Mouse (Mus musculus): ENCODE measurements around the gene Scn4a. TPM values are rescaled to one million over a fixed set of nuclear protein-coding genes. Genes with fewer than 3 reads are reported as not detected.

The Scn4a gene
- polyA plus RNA-seq, 1 experiment from 2014 or later = not detected

DNA sequence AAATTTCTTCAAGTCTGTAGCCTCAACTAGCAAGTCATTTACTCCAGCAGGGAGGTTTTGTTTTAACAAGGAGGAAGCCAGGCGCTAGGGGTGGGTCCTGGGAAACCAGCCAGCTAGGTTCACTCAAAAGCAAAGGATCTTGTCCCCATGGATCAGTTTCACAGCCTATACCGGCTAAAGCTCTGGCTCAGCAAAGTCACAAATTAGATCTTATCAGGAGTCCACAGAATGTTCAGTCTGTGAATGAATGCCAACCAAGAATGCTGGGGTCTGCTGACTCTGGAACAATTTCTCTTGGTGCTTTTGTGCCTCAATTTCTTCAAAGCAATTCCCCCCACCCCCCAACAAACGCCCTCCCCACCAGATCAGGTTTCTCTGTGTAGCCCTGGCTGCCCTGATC, 36.5 kb upstream of the Scn4a start:
- ATAC-seq (replicated peaks; ENCODE audit: low FRiP score) (no peak), DNase-seq (ENCODE audit: low spot score) (no peak)
- no peaks in the 10 kb centered on the region for H3K27me3 ChIP-seq (ENCODE audit: control insufficient read depth, insufficient read depth, low read length)
- H3K4me3 ChIP-seq (ENCODE audit: low read depth, low read length) = no peak overlapping the region
- H3K9ac ChIP-seq (ENCODE audit: low read length) = no peak overlapping the region
- 45% methylated on average over 3 of the region's 3 CpGs for WGBS
- no peaks in the 10 kb centered on the region for H3K9me3 ChIP-seq (ENCODE audit: control insufficient read depth, low read length)
- no peaks in the 10 kb centered on the region for H3K36me3 ChIP-seq (ENCODE audit: control insufficient read depth, insufficient read depth, low read length)
- H3K4me1 ChIP-seq (replicated peaks; ENCODE audit: control insufficient read depth, insufficient read depth, low read length) = no peaks in the 10 kb centered on the region
- no peak overlapping the region for H3K27ac ChIP-seq (ENCODE audit: low read depth, low read length)
- no peak overlapping the region for H3K4me2 ChIP-seq (ENCODE audit: low read depth, low read length, severe bottlenecking)

DNA sequence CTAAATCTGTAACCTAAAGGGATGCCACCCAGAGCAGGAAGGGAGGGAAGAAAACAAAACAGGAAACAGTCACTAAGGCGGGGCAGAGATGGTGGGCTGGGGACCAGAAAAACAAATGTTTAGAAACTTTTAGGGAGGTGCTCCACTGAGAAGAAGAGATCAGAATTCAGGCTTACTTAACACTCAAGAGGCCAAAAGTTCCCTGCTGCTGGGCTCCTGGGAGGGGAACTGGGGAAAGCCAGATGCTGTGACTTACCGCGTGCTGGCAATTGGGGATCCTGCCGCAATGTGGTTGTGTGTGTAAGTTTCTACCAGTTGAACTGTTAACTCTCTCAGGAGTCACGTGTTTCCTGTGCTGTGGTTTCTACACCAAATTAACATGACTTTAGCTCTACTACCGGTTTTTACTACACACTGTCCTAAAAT, 34.7 kb upstream of the Scn4a start, which contains the start of gene Icam2:
Icam2 (minus strand) TSS at position 285 of the 426 bp plus-strand sequence.
- DNase-seq (ENCODE audit: low spot score) (no peak), ATAC-seq (replicated peaks; ENCODE audit: low FRiP score) (no peak)
- no peak within 1 kb of the TSS for H3K9ac ChIP-seq (ENCODE audit: low read length)
- no peak within 1 kb of the TSS for H3K27ac ChIP-seq (ENCODE audit: low read depth, low read length)
- no peaks in the 10 kb centered on the region for H3K36me3 ChIP-seq (ENCODE audit: control insufficient read depth, insufficient read depth, low read length)
- H3K9me3 ChIP-seq (ENCODE audit: control insufficient read depth, low read length) = no peaks in the 10 kb centered on the region
- no peaks in the 10 kb centered on the region for H3K4me1 ChIP-seq (replicated peaks; ENCODE audit: control insufficient read depth, insufficient read depth, low read length)
- H3K4me2 ChIP-seq (ENCODE audit: low read depth, low read length, severe bottlenecking) = no peak within 1 kb of the TSS
- H3K4me3 ChIP-seq (ENCODE audit: low read depth, low read length) = no peak within 1 kb of the TSS
- WGBS = 87% methylated on average over 6 of the region's 6 CpGs
- H3K27me3 ChIP-seq (ENCODE audit: control insufficient read depth, insufficient read depth, low read length) = no peaks in the 10 kb centered on the region

DNA sequence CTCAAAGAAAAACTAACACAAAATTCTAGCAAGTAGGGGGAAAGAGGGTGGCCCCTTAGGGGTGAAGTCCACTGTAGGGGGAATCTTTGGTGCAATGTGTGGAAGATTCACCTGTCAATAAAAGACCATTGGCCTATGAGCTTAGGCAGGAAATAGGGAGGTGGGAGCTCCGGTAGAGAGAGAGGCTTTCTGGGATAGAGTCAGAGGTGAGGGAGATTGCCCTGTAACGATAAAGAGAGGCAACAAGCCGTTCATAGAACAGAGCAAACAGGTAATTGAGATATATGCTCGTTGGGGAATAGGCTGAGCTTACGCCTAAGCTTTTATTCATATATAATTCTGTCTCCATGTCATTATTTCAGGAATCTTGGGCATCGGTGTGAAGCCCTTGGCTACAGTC, 33.9 kb upstream of the Scn4a start:
- ATAC-seq (replicated peaks; ENCODE audit: low FRiP score) (no peak), DNase-seq (ENCODE audit: low spot score) (no peak)
- no peak overlapping the region for H3K4me3 ChIP-seq (ENCODE audit: low read depth, low read length)
- no peak overlapping the region for H3K9ac ChIP-seq (ENCODE audit: low read length)
- H3K9me3 ChIP-seq (ENCODE audit: control insufficient read depth, low read length) = no peaks in the 10 kb centered on the region
- 88% methylated on average over 6 of the region's 6 CpGs for WGBS
- H3K27ac ChIP-seq (ENCODE audit: low read depth, low read length) = no peak overlapping the region
- no peaks in the 10 kb centered on the region for H3K4me1 ChIP-seq (replicated peaks; ENCODE audit: control insufficient read depth, insufficient read depth, low read length)
- no peaks in the 10 kb centered on the region for H3K27me3 ChIP-seq (ENCODE audit: control insufficient read depth, insufficient read depth, low read length)
- no peaks in the 10 kb centered on the region for H3K36me3 ChIP-seq (ENCODE audit: control insufficient read depth, insufficient read depth, low read length)
- no peak overlapping the region for H3K4me2 ChIP-seq (ENCODE audit: low read depth, low read length, severe bottlenecking)

DNA sequence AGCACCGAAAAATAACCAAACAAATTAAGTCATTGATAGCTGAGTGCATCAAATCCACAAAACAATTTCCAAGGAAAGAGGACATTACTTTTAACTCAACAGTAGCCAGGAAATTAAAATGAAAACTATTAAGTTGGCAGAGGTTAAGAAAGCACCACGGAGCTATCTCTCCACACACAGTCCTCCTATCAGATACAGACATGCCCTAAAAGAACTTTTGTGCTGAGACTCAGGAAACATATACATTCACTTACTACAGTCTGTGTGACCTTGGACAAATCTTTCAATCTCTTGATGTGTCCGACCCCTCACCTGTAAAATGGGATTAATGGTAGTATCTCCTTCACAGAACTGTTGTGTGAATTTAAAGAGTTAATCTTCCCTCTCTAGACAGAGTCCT, 33.3 kb upstream of the Scn4a start:
- Histone ChIP-seq H3K9ac (ENCODE audit: low read length) (no peak overlapping the region), H3K36me3 (ENCODE audit: control insufficient read depth, insufficient read depth, low read length) (no peaks in the 10 kb centered on the region), H3K4me2 (ENCODE audit: low read depth, low read length, severe bottlenecking) (no peak overlapping the region), H3K9me3 (ENCODE audit: control insufficient read depth, low read length) (no peaks in the 10 kb centered on the region), H3K27me3 (ENCODE audit: control insufficient read depth, insufficient read depth, low read length) (no peaks in the 10 kb centered on the region), H3K4me1 (replicated peaks; ENCODE audit: control insufficient read depth, insufficient read depth, low read length) (no peaks in the 10 kb centered on the region), H3K27ac (ENCODE audit: low read depth, low read length) (no peak overlapping the region), H3K4me3 (ENCODE audit: low read depth, low read length) (no peak overlapping the region)
- ATAC-seq (replicated peaks; ENCODE audit: low FRiP score) (no peak), DNase-seq (ENCODE audit: low spot score) (no peak)
- 91% methylated on average over 3 of the region's 3 CpGs for WGBS

DNA sequence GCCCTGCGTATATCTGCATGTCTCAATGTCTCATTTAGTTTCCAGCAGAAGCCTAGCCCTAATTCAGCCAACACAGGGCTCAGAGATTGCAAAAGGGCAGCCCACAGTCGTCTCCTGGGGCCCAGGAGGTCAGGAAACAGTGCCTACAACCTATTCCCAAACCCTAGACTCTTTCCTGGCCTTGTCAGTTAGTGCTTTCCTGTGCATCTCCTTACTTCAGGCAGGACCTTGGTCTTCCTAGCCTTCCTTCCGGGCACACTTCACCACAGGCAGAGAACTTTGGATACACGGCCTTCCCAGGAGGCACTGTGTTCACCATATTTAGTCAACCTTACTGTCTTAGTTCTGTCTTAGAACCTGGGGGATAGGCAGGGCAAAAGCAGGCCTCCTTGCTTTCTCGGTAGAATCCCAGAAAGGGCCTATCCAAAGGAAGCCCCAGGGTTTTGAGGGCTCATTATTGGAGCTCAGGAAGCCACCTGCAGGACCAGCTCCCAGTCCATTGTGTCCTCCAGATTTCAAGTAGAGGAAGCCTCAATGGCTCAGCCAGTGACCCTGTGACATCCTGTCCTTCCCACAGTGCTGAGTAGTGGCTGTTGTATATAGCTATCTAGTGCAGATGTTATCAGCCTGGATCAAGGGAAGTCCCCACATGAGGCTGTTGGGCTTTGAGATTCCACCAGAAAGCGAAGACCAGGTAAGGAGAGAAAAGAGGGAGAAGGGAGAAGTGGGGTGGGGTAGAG, 30.1 kb upstream of the Scn4a start:
- ATAC-seq (replicated peaks; ENCODE audit: low FRiP score) (no peak), DNase-seq (ENCODE audit: low spot score) (no peak)
- no peak overlapping the region for H3K4me2 ChIP-seq (ENCODE audit: low read depth, low read length, severe bottlenecking)
- H3K27me3 ChIP-seq (ENCODE audit: control insufficient read depth, insufficient read depth, low read length) = no peaks in the 10 kb centered on the region
- 80% methylated on average over 6 of the region's 6 CpGs for WGBS
- no peak overlapping the region for H3K27ac ChIP-seq (ENCODE audit: low read depth, low read length)
- no peaks in the 10 kb centered on the region for H3K36me3 ChIP-seq (ENCODE audit: control insufficient read depth, insufficient read depth, low read length)
- no peaks in the 10 kb centered on the region for H3K4me1 ChIP-seq (replicated peaks; ENCODE audit: control insufficient read depth, insufficient read depth, low read length)
- no peak overlapping the region for H3K4me3 ChIP-seq (ENCODE audit: low read depth, low read length)
- H3K9ac ChIP-seq (ENCODE audit: low read length) = no peak overlapping the region
- H3K9me3 ChIP-seq (ENCODE audit: control insufficient read depth, low read length) = no peaks in the 10 kb centered on the region

DNA sequence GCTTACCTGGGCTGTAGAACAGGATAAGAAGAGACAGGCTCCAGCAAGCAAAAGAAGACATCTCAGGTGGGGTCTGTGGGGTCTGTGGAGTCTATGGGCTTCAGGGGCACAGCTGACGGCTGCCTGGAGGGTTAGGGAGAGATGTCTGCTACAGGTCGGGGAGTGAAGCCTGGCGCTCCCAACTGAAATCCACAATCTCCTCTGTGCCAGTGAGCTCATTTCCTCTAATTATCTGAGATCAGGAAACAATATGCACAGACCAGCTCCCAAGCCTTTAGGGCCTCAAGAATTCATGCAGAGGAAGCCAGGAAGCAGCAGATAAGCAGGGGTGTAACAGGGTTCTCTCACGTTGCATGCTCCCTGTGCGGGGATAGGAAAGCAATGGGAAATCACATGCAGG, 29.3 kb upstream of the Scn4a start:
- Histone ChIP-seq H3K4me3 (ENCODE audit: low read depth, low read length) (no peak overlapping the region), H3K4me1 (replicated peaks; ENCODE audit: control insufficient read depth, insufficient read depth, low read length) (no peaks in the 10 kb centered on the region), H3K9me3 (ENCODE audit: control insufficient read depth, low read length) (no peaks in the 10 kb centered on the region), H3K4me2 (ENCODE audit: low read depth, low read length, severe bottlenecking) (no peak overlapping the region), H3K9ac (ENCODE audit: low read length) (no peak overlapping the region; the same call in 1 of the 2 replicates), H3K36me3 (ENCODE audit: control insufficient read depth, insufficient read depth, low read length) (no peaks in the 10 kb centered on the region), H3K27me3 (ENCODE audit: control insufficient read depth, insufficient read depth, low read length) (no peaks in the 10 kb centered on the region), H3K27ac (ENCODE audit: low read depth, low read length) (no peak overlapping the region)
- ATAC-seq (replicated peaks; ENCODE audit: low FRiP score) = no peak
- 77% methylated on average over 5 of the region's 5 CpGs for WGBS
- DNase-seq (ENCODE audit: low spot score) = no peak

DNA sequence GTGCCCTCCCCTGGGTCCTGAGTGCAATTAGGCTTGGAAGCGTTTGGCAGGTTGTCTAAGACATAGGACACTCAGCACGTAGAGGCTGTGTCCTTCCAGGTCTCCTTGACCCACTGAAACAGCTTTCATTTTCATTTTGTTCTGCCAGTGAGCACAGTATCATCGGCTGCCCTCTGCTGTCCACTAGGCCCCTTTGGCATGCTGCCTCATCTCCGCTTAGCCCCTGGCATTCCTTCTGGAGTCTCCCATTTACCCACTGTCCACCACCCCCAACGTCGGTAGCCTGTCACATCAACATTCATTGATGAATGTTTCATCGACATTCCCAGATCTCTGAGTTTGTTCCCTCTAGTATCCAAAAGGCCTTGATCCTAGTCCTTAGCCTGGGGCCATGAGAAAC, 28.8 kb upstream of the Scn4a start:
- DNase-seq (ENCODE audit: low spot score) (no peak), ATAC-seq (replicated peaks; ENCODE audit: low FRiP score) (no peak)
- H3K36me3 ChIP-seq (ENCODE audit: control insufficient read depth, insufficient read depth, low read length) = no peaks in the 10 kb centered on the region
- no peaks in the 10 kb centered on the region for H3K4me1 ChIP-seq (replicated peaks; ENCODE audit: control insufficient read depth, insufficient read depth, low read length)
- H3K9me3 ChIP-seq (ENCODE audit: control insufficient read depth, low read length) = no peaks in the 10 kb centered on the region
- H3K4me2 ChIP-seq (ENCODE audit: low read depth, low read length, severe bottlenecking) = no peak overlapping the region
- no peak overlapping the region for H3K4me3 ChIP-seq (ENCODE audit: low read depth, low read length)
- H3K27me3 ChIP-seq (ENCODE audit: control insufficient read depth, insufficient read depth, low read length) = no peaks in the 10 kb centered on the region
- no peak overlapping the region for H3K27ac ChIP-seq (ENCODE audit: low read depth, low read length)
- WGBS = 86% methylated on average over 7 of the region's 7 CpGs
- H3K9ac ChIP-seq (ENCODE audit: low read length) = no peak overlapping the region

DNA sequence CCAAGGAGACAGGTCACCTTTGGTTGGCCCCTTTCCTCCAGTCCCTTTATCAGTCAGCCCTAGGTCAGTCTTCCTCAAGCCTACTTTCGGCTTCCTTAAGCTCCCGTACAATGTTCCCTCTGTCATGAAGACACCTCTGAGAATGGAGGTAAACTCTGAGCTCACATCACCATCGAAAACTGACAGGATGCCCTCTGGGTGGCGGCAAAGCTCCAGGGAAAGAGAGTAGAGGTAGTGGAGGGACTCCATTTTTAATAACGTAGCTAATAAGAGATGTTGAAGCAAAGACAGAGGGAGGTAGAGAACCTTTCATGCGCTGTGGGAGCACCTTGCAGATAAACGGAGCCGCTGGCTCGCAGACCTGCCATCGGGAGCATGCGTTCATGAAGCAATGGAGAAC, 27.9 kb upstream of the Scn4a start:
- Histone ChIP-seq H3K9ac (ENCODE audit: low read length) (no peak overlapping the region), H3K4me1 (replicated peaks; ENCODE audit: control insufficient read depth, insufficient read depth, low read length) (no peaks in the 10 kb centered on the region), H3K4me3 (ENCODE audit: low read depth, low read length) (no peak overlapping the region), H3K27me3 (ENCODE audit: control insufficient read depth, insufficient read depth, low read length) (no peaks in the 10 kb centered on the region), H3K4me2 (ENCODE audit: low read depth, low read length, severe bottlenecking) (no peak overlapping the region), H3K9me3 (ENCODE audit: control insufficient read depth, low read length) (no peaks in the 10 kb centered on the region), H3K36me3 (ENCODE audit: control insufficient read depth, insufficient read depth, low read length) (no peaks in the 10 kb centered on the region), H3K27ac (ENCODE audit: low read depth, low read length) (no peak overlapping the region)
- WGBS = 84% methylated on average over 11 of the region's 11 CpGs
- DNase-seq (ENCODE audit: low spot score) = no peak
- ATAC-seq (replicated peaks; ENCODE audit: low FRiP score) = no peak

DNA sequence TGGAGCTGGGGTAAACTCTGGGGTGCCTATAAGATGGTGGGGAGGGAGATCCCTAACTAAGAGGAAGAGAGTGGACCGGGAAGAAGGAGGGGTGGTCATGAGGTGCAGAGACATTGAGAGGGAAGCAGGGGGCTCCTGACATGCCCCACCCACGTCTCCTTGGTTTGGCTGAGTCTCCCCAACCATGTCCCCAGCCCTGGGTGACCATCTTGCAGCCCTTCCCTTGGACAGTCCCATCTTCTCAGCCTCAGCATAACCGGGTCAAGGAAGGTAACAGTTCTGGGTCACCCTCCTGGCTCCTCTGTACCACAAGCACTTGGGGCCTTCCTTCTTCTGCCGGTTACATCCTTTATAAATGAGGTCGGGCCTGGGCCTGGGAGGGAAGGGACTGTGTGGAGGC, 21.9 kb upstream of the Scn4a start:
- no peaks in the 10 kb centered on the region for H3K36me3 ChIP-seq (ENCODE audit: control insufficient read depth, insufficient read depth, low read length)
- H3K4me2 ChIP-seq (ENCODE audit: low read depth, low read length, severe bottlenecking) = no peak overlapping the region
- ATAC-seq (replicated peaks; ENCODE audit: low FRiP score) (no peak), DNase-seq (ENCODE audit: low spot score) (no peak)
- H3K9me3 ChIP-seq (ENCODE audit: control insufficient read depth, low read length) = no peaks in the 10 kb centered on the region
- 68% methylated on average over 5 of the region's 5 CpGs for WGBS
- H3K4me1 ChIP-seq (replicated peaks; ENCODE audit: control insufficient read depth, insufficient read depth, low read length) = no peaks in the 10 kb centered on the region
- no peak overlapping the region for H3K27ac ChIP-seq (ENCODE audit: low read depth, low read length)
- no peak overlapping the region for H3K4me3 ChIP-seq (ENCODE audit: low read depth, low read length)
- H3K27me3 ChIP-seq (ENCODE audit: control insufficient read depth, insufficient read depth, low read length) = no peaks in the 10 kb centered on the region
- no peak overlapping the region for H3K9ac ChIP-seq (ENCODE audit: low read length)
